Mouse (Mus musculus) embryonic fibroblast, embryonic 13.5 days (primary cell): ENCODE data around the gene Gm19402.

Source experiments
- CTCF ChIP-seq: IDR thresholded peaks from 2 replicates; pipeline ENCODE4 v1.5.1; 2011; ENCODE audit warnings: mild to moderate bottlenecking, control low read depth, low read length, moderate library complexity, borderline replicate concordance; ENCODE audit not compliant: insufficient read depth
- POLR2A ChIP-seq: IDR thresholded peaks from 2 replicates; pipeline ENCODE4 v1.6.1; 2011; ENCODE audit warnings: low read depth, mild to moderate bottlenecking, control low read depth, low read length, moderate library complexity

DNA sequence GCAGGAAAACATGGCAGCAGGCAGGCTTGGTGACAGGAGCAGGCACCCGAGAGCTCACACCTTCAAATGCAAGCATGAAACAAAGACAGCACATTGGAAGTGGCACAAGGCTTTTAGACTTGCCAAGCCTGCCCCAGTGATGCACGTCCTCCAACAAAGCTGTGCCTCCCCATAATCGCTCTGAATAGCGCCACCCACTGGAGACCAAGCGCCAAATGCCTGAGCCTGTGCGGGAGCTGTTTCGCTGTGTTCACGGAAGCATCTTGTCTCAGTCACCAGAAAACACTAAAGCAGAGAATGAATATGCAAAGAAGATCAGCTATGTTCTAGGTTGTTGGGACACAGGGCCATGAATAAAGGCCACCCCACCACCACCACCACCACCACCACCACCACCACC, 34.3 kb upstream of the Gm19402 start:
- TF ChIP-seq CTCF (no peak), POLR2A (no peak)
